Mouse (Mus musculus): Measurements from ENCODE around the gene Cspg5. TPM values are rescaled to one million over a fixed set of nuclear protein-coding genes. Genes with fewer than 3 reads are reported as not detected.

Cspg5 gene
- polyA plus RNA-seq, 1 experiment from 2014 or later, result 3.0 TPM

- Histone ChIP-seq H3K27ac (replicated peaks) (no peak overlapping the region), H3K9me3 (ENCODE audit: control insufficient read depth, low read length) (no peaks in the 10 kb centered on the region), H3K27me3 (ENCODE audit: control insufficient read depth, insufficient read depth, low read length) (no peaks in the 10 kb centered on the region), H3K4me1 (replicated peaks; ENCODE audit: control insufficient read depth, insufficient read depth) (no peaks in the 10 kb centered on the region), H3K4me2 (replicated peaks; ENCODE audit: low read depth) (no peak overlapping the region), H3K36me3 (ENCODE audit: control insufficient read depth, insufficient read depth, low read length) (no peaks in the 10 kb centered on the region), H3K9ac (ENCODE audit: low read length) (no peak overlapping the region), H3K4me3 (ENCODE audit: low read depth, low read length) (no peak overlapping the region)
- peak; percentile 87 for DNase-seq (ENCODE audit: low spot score)
- TF ChIP-seq EP300 (optimal IDR thresholded peaks at IDR 0.05) (no peak), CTCF (IDR thresholded peaks at IDR 0.05; ENCODE audit: low read depth) (peak; percentile 96)
- ATAC-seq (ENCODE audit: low FRiP score, low TSS enrichment), result peak; percentile 83
- WGBS, result 4% methylated on average over 5 of the region's 5 CpGs
Observed at GRCm38 (mm10) chr9:110296867-110297627, 53.5 kb downstream of the Cspg5 start.

- ATAC-seq (ENCODE audit: low FRiP score, low TSS enrichment), result no peak
- Histone ChIP-seq H3K9me3 (ENCODE audit: control insufficient read depth, low read length) (no peaks in the 10 kb centered on the region), H3K36me3 (ENCODE audit: control insufficient read depth, insufficient read depth, low read length) (no peaks in the 10 kb centered on the region), H3K9ac (ENCODE audit: low read length) (peak overlapping the region; percentile 62), H3K4me3 (ENCODE audit: low read depth, low read length) (peak overlapping the region; percentile 37), H3K4me2 (replicated peaks; ENCODE audit: low read depth) (peak overlapping the region; percentile 66), H3K27ac (replicated peaks) (peak overlapping the region; percentile 91), H3K4me1 (replicated peaks; ENCODE audit: control insufficient read depth, insufficient read depth) (no peaks in the 10 kb centered on the region), H3K27me3 (ENCODE audit: control insufficient read depth, insufficient read depth, low read length) (no peaks in the 10 kb centered on the region)
- DNase-seq (ENCODE audit: low spot score), result peak; percentile 26
- 4% methylated on average over 4 of the region's 4 CpGs for WGBS
- TF ChIP-seq EP300 (optimal IDR thresholded peaks at IDR 0.05) (no peak), CTCF (IDR thresholded peaks at IDR 0.05; ENCODE audit: low read depth) (peak; percentile 61)
Observed at GRCm38 (mm10) chr9:110304516-110304915, 60.9 kb downstream of the Cspg5 start.

GRCm38 (mm10) chr9:110304969-110305651 is 61.5 kb downstream of the Cspg5 start, which contains the start of gene Elp6:
Elp6 (plus strand) TSS chr9:110305173.
- no peaks in the 10 kb centered on the region for H3K4me1 ChIP-seq (replicated peaks; ENCODE audit: control insufficient read depth, insufficient read depth)
- H3K36me3 ChIP-seq (ENCODE audit: control insufficient read depth, insufficient read depth, low read length), result no peaks in the 10 kb centered on the region
- no peaks in the 10 kb centered on the region for H3K9me3 ChIP-seq (ENCODE audit: control insufficient read depth, low read length)
- H3K27ac ChIP-seq (replicated peaks), result peak within 1 kb of the TSS; percentile 91
- H3K4me3 ChIP-seq (ENCODE audit: low read depth, low read length), result peak within 1 kb of the TSS; percentile 37
- WGBS, result under 1% methylated on average over 46 of the region's 46 CpGs
- DNase-seq (ENCODE audit: low spot score) (peak; percentile 91), ATAC-seq (ENCODE audit: low FRiP score, low TSS enrichment) (peak; percentile 99)
- H3K27me3 ChIP-seq (ENCODE audit: control insufficient read depth, insufficient read depth, low read length), result no peaks in the 10 kb centered on the region
- peak within 1 kb of the TSS; percentile 66 for H3K4me2 ChIP-seq (replicated peaks; ENCODE audit: low read depth)
- H3K9ac ChIP-seq (ENCODE audit: low read length), result peak within 1 kb of the TSS; percentile 62
- TF ChIP-seq CTCF (IDR thresholded peaks at IDR 0.05; ENCODE audit: low read depth) (peak; percentile 32), EP300 (optimal IDR thresholded peaks at IDR 0.05) (no peak)

GRCm38 (mm10) chr9:110306371-110306770 is 62.8 kb downstream of the Cspg5 start:
- no peak overlapping the region for H3K27ac ChIP-seq (replicated peaks)
- TF ChIP-seq EP300 (optimal IDR thresholded peaks at IDR 0.05) (no peak), CTCF (IDR thresholded peaks at IDR 0.05; ENCODE audit: low read depth) (no peak)
- H3K27me3 ChIP-seq (ENCODE audit: control insufficient read depth, insufficient read depth, low read length), result no peaks in the 10 kb centered on the region
- no peak for DNase-seq (ENCODE audit: low spot score)
- no peak overlapping the region for H3K4me2 ChIP-seq (replicated peaks; ENCODE audit: low read depth)
- no peaks in the 10 kb centered on the region for H3K36me3 ChIP-seq (ENCODE audit: control insufficient read depth, insufficient read depth, low read length)
- no peaks in the 10 kb centered on the region for H3K4me1 ChIP-seq (replicated peaks; ENCODE audit: control insufficient read depth, insufficient read depth)
- no peak overlapping the region for H3K9ac ChIP-seq (ENCODE audit: low read length)
- 87% methylated on average over 5 of the region's 5 CpGs for WGBS
- no peak overlapping the region for H3K4me3 ChIP-seq (ENCODE audit: low read depth, low read length)
- ATAC-seq (ENCODE audit: low FRiP score, low TSS enrichment), result no peak
- no peaks in the 10 kb centered on the region for H3K9me3 ChIP-seq (ENCODE audit: control insufficient read depth, low read length)

Small RNA genes lying within 50 kb of the gene (microRNA-seq; reads per million reads assigned to microRNA genes)
- 27.7 reads per million, percentile 29 among the genes with 10 or more reads in this experiment for gene Mir6236

Other genes with a start within 250 kb of the Cspg5 start
- gene Smarcc1, start 126.1 kb upstream of the Cspg5 start, polyA plus RNA-seq (2015; fragmentation: Nextera tagmentation; extraction: Ambion mirVana), result 23.1 and 26.6 TPM in 2 replicates
- 43.5 and 44.2 TPM in 2 replicates for gene Dhx30, start 126.0 kb upstream of the Cspg5 start, polyA plus RNA-seq (2015; fragmentation: Nextera tagmentation; extraction: Ambion mirVana)
- gene Elp6, start 61.4 kb downstream of the Cspg5 start, polyA plus RNA-seq (2015; fragmentation: Nextera tagmentation; extraction: Ambion mirVana), result 10.1 and 11.6 TPM in 2 replicates
- gene Scap, start 89.5 kb downstream of the Cspg5 start, polyA plus RNA-seq (2015; fragmentation: Nextera tagmentation; extraction: Ambion mirVana), result 31.6 and 32.9 TPM in 2 replicates
- 6.3 and 7.8 TPM in 2 replicates for gene Ptpn23, start 164.4 kb downstream of the Cspg5 start, polyA plus RNA-seq (2015; fragmentation: Nextera tagmentation; extraction: Ambion mirVana)
- gene Ngp, start 176.0 kb downstream of the Cspg5 start, polyA plus RNA-seq (2015; fragmentation: Nextera tagmentation; extraction: Ambion mirVana), result 2.4 and 2.5 TPM in 2 replicates
- gene Klhl18, start 232.9 kb downstream of the Cspg5 start, polyA plus RNA-seq (2015; fragmentation: Nextera tagmentation; extraction: Ambion mirVana), result 5.7 and 5.8 TPM in 2 replicates
- 1.3 and 1.4 TPM in 2 replicates for gene Kif9, start 233.2 kb downstream of the Cspg5 start, polyA plus RNA-seq (2015; fragmentation: Nextera tagmentation; extraction: Ambion mirVana)